Mouse (Mus musculus) ES-E14 (cell line): ENCODE measurements around the gene Dennd2c. TPM values are rescaled to one million over a fixed set of nuclear protein-coding genes. Genes with fewer than 3 reads are reported as not detected.
A peak's percentile ranks its signal among the peaks of the same experiment; 100 is the strongest.
"Not testable (repeated sequence)": the region's sequence is repeated elsewhere in the genome, so short reads cannot be mapped to it uniquely, and the experiment has no call there.

ENCODE experiments used
- DNase-seq: peaks from one replicate; pipeline ENCODE4 v3.0.0-alpha.2; 2013; ENCODE audit warnings: low read depth, low spot score
- H3K27ac ChIP-seq: 2 replicates; pipeline ENCODE4 v1.5.1; 2012; ENCODE audit warnings: low read depth, mild to moderate bottlenecking, low read length, moderate library complexity, mixed read lengths; ENCODE audit not compliant: poor library complexity, insufficient read depth, severe bottlenecking
- H3K36me3 ChIP-seq: 2 replicates; pipeline ENCODE4 v1.6.1; 2012; ENCODE audit warnings: mild to moderate bottlenecking, low read length, moderate library complexity, mixed read lengths; ENCODE audit not compliant: control insufficient read depth, poor library complexity, insufficient read depth, severe bottlenecking
- H3K4me1 ChIP-seq, 2 experiments: fragments of 150-350 bp in 1 of 2; sonication (generic) in 1 of 2; 2 replicates each; pipeline ENCODE4 v1.6.1; 2012; ENCODE audit warnings: low read length in 2 of 2, mild to moderate bottlenecking in 1 of 2, mixed read lengths in 1 of 2; ENCODE audit not compliant: control insufficient read depth in 2 of 2, insufficient read depth in 2 of 2, poor library complexity in 1 of 2
- H3K4me3 ChIP-seq, 2 experiments: fragments of 150-350 bp in 1 of 2; sonication (generic) in 1 of 2; 2 replicates each; pipeline ENCODE4 v1.5.1; 2012; ENCODE audit warnings: low read length in 2 of 2, low read depth in 1 of 2, mild to moderate bottlenecking in 1 of 2, mixed read lengths in 1 of 2; ENCODE audit not compliant: insufficient read depth in 1 of 2, poor library complexity in 1 of 2, severe bottlenecking in 1 of 2
- H3K9ac ChIP-seq: 2 replicates; pipeline ENCODE4 v1.6.1; 2012; ENCODE audit warnings: low read depth, mild to moderate bottlenecking, low read length, mixed read lengths; ENCODE audit not compliant: poor library complexity, insufficient read depth, severe bottlenecking
- H3K9me3 ChIP-seq: fragments of 150-350 bp; sonication (generic); 2 replicates; pipeline ENCODE4 v1.6.1; 2012; ENCODE audit warnings: low read depth, mild to moderate bottlenecking, low read length; ENCODE audit not compliant: control insufficient read depth, insufficient read depth
- CHD2 ChIP-seq: IDR thresholded peaks from 2 replicates; pipeline ENCODE4 v1.6.1; 2014; ENCODE audit warnings: mild to moderate bottlenecking, low read depth, low read length, inconsistent platforms
- HCFC1 ChIP-seq: IDR thresholded peaks from 2 replicates; pipeline ENCODE4 v1.6.1; 2012; ENCODE audit warnings: low read length, inconsistent platforms, borderline replicate concordance; ENCODE audit not compliant: insufficient read depth
- MAFK ChIP-seq: IDR thresholded peaks from 2 replicates; pipeline ENCODE4 v1.6.1; 2014; ENCODE audit warnings: mild to moderate bottlenecking, low read depth, low read length, inconsistent platforms; ENCODE audit not compliant: insufficient read depth
- ZC3H11A ChIP-seq: IDR thresholded peaks from 2 replicates; pipeline ENCODE4 v1.6.1; 2012; ENCODE audit warnings: low read depth, mild to moderate bottlenecking, inconsistent platforms, low read length, borderline replicate concordance
- ZNF384 ChIP-seq: IDR thresholded peaks from 2 replicates; pipeline ENCODE4 v1.6.1; 2012; ENCODE audit warnings: low read depth, low read length, inconsistent platforms
- in situ Hi-C, 2 experiments: fragments of 600-800 bp; cut with MboI; formaldehyde crosslinking; loops; one replicate each; pipeline ENCODE4 v1.15.1; 2025; ENCODE audit warnings: low sequenced_read_pairs in 2 of 2, inconsistent platforms in 1 of 2; ENCODE audit not compliant: unreplicated experiment in 2 of 2
- total RNA-seq: library from RNA; depleted of rRNA; stranded (reverse); fragments of 300-350 nt; gene quantifications from 2 replicates; pipeline ENCODE4 v1.2.3, GENCODE M21; 2012

The Dennd2c gene
- total RNA-seq, 1 experiment: 29.9 TPM

- Histone ChIP-seq H3K9me3 (no peaks in the 10 kb centered on the region), H3K27ac (peak overlapping the region; percentile 28; the same call in 1 of the 2 replicates), H3K9ac (no peak overlapping the region), H3K4me3 (no peak overlapping the region), H3K36me3 (peaks cover 2% of the 10 kb centered on the region; the same call in 1 of the 2 replicates), H3K4me1 (peaks cover 3 to 9% of the 10 kb centered on the region in 2 experiments; a peak in 1 of 4 replicates)
- DNase-seq: no peak
- TF ChIP-seq ZNF384 (no peak), CHD2 (no peak), HCFC1 (no peak), ZC3H11A (no peak), MAFK (no peak)
- in situ Hi-C loops: no loop called here
Observed at GRCm38 (mm10) chr3:103199386-103199785, 97.0 kb downstream of the Dennd2c start.

GRCm38 (mm10) chr3:103201105-103201504 is 98.7 kb downstream of the Dennd2c start:
- H3K27ac ChIP-seq: peak overlapping the region; percentile 66
- H3K9ac ChIP-seq, H3K4me3 ChIP-seq, in situ Hi-C loops, DNase-seq, H3K9me3 ChIP-seq, H3K36me3 ChIP-seq: not testable (repeated sequence)
- H3K4me1 ChIP-seq: peaks cover 3 to 11% of the 10 kb centered on the region in 2 experiments; a peak in 2 of 4 replicates

GRCm38 (mm10) chr3:103203554-103203953 is 101.2 kb downstream of the Dennd2c start:
- in situ Hi-C loops: no loop called here
- peak overlapping the region; percentile 89 for H3K27ac ChIP-seq
- no peaks in the 10 kb centered on the region for H3K9me3 ChIP-seq
- TF ChIP-seq HCFC1: no peak
- no peak for TF ChIP-seq MAFK
- no peak for TF ChIP-seq ZNF384
- TF ChIP-seq ZC3H11A: no peak
- TF ChIP-seq CHD2: no peak
- peaks cover 14 to 16% of the 10 kb centered on the region in 2 experiments for H3K4me1 ChIP-seq
- no peak overlapping the region for H3K9ac ChIP-seq
- no peak for DNase-seq
- no peak overlapping the region for H3K4me3 ChIP-seq
- H3K36me3 ChIP-seq: peaks cover 2% of the 10 kb centered on the region; the same call in 1 of the 2 replicates

GRCm38 (mm10) chr3:103204445-103204844 is 102.0 kb downstream of the Dennd2c start:
- H3K36me3 ChIP-seq: peaks cover 5% of the 10 kb centered on the region; the same call in 1 of the 2 replicates
- no peak for DNase-seq
- no peak for TF ChIP-seq MAFK
- TF ChIP-seq HCFC1: no peak
- no peak for TF ChIP-seq ZC3H11A
- no peak for TF ChIP-seq CHD2
- TF ChIP-seq ZNF384: no peak
- peaks cover 16 to 19% of the 10 kb centered on the region in 2 experiments for H3K4me1 ChIP-seq
- H3K4me3 ChIP-seq: no peak overlapping the region
- H3K27ac ChIP-seq: peak overlapping the region; percentile 89
- no peaks in the 10 kb centered on the region for H3K9me3 ChIP-seq
- in situ Hi-C loops: no loop called here
- H3K9ac ChIP-seq: no peak overlapping the region

GRCm38 (mm10) chr3:103206393-103206792 is 104.0 kb downstream of the Dennd2c start:
- Histone ChIP-seq H3K36me3 (peaks cover 5% of the 10 kb centered on the region; the same call in 1 of the 2 replicates), H3K27ac (peak overlapping the region; percentile 98), H3K9me3 (no peaks in the 10 kb centered on the region), H3K9ac (peak overlapping the region; percentile 13; the same call in 1 of the 2 replicates), H3K4me3 (no peak overlapping the region), H3K4me1 (peaks cover 17 to 19% of the 10 kb centered on the region in 2 experiments)
- TF ChIP-seq ZNF384 (no peak), CHD2 (no peak), ZC3H11A (no peak), HCFC1 (no peak)
- no peak for DNase-seq
- in situ Hi-C loops: no loop called here
